Mouse (Mus musculus): ENCODE results near the gene Rap1gap2.
"Not testable (repeated sequence)": the region's sequence is repeated elsewhere in the genome, so short reads cannot be mapped to it uniquely, and the experiment has no call there.

The Rap1gap2 gene

DNA sequence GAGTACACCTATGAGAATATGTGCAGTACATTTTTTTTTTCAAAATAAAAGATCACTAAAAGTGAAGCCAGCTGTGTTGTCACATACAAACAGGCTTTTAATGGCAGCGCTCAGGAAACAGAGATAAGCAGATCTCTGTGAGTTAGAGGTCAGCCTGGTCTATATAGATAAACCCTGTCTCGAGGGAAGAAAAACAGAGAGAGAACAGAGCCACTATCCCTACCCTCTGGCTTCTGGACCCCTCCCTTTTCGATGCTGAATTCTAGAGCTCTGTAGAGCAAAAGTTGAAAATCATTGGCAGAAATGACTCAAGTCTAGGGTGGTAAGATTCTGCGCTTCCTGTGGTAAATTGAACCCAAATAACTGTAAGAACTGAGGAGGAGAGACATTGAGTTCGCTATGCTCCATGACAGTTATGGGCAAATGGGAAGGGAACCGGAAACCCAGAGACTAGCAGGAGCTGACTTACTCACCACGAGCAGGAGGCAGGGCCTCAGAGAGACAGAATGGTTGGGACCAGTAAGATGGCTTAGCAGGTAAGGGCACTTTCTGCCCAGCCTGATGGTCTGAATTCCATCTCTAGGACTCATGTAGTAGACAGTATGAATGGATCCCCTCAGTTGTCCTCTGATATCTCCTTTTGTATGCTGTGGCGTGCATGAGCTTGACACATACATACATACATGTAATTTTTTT is 11.4 kb upstream of the Rap1gap2 start:
- DNase-seq (ENCODE audit: extremely low spot score) = no peak

DNA sequence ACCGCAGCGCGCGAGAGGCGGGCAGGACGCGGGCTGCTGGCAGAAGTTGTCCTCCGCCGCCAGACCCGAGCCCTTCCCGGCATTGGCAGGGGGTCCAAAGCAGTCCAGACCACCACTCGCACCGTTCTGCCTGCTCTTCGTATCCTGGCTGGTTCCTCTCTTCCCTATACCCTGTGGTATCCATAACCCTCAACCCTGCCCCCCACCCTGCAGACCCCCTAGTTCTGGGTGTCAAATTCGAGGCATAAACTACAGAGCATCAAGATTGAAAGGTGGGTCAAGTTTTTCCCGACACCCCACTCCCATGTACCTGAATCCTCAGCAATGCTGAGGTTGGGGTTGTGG is 9.2 kb upstream of the Rap1gap2 start:
- no peak for DNase-seq (ENCODE audit: extremely low spot score)

DNA sequence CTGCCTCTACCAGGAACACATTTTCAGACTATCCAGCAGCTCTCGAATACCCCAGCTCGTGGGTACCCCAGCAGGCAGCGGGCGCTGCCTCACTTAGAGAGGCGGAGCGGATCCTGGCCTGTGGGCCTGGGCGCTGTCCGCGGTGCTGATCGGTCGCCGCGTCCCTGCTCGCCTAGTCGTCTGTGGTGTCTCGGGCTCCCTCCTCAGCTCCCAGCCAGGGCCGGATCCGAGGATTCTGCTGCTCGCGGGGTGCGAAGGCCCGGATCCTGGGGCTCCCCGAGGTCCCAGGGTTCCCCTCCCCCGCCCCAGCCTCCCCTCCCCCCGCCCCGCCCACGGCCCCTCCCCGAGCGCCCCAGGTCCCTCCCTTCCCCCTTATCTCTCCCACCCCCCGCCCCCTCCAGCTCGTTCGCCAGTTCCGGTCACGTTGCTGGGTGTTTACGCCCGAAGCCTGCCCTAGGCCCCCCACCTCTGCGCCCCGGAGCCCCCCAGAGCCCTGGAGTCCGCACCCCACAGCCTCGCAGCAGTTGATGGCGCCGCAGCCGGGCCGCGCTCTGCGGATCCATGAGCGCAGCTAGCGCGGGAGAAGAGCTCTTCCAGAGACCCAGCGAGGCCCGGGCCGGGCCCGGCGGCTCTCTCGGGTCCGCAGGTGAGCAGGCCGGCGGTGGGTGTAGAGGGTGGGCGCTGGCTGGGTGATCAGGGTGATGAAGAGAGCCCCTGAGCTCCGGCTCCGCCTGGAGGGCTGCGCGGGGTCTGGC is 8.7 kb upstream of the Rap1gap2 start, which contains the start of gene Ccdc92b:
TSS of gene Ccdc92b (plus strand) at position 405 of the 755 bp plus-strand sequence.
- peak; percentile 89 for DNase-seq (ENCODE audit: extremely low spot score)

DNA sequence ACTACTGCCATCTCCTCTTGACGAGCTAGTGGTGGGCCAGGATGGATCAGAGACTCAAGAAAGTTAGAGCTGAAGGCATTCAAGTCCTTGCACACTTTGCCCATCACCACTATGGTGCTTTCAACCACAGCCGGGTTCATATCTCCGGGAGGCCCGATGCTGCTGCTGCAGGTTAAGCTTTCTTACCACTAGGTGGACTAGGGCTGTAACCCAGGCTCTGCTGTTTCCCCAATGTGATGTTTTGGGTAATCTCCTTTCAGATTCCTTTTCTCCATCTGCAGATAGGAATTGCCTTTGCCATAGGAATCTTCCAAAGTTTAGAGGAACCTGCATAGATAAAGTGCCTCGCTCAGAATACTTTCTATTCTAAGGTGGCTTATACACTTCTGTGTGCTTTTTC is 4.9 kb upstream of the Rap1gap2 start:
- no peak for DNase-seq (ENCODE audit: extremely low spot score)

DNA sequence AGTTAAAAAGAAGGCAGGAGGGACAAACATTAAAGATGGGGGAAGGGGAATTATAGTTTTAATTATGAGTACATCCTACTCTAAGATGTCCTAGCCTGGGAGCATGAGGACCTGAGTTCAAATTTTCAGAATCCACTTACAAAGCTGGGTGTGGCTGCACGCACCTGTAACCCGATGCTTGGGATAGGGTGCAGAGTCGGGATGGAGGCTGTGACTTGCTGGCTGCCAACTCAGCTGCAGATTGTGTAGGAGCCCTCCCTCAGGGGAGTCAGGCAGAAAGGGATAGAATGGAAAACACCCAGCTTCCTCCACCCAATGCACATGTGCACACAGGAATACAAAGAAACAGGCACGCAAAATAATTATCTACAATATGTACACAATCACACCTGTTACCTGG is 2.7 kb upstream of the Rap1gap2 start:
- no peak for DNase-seq (ENCODE audit: extremely low spot score)

DNA sequence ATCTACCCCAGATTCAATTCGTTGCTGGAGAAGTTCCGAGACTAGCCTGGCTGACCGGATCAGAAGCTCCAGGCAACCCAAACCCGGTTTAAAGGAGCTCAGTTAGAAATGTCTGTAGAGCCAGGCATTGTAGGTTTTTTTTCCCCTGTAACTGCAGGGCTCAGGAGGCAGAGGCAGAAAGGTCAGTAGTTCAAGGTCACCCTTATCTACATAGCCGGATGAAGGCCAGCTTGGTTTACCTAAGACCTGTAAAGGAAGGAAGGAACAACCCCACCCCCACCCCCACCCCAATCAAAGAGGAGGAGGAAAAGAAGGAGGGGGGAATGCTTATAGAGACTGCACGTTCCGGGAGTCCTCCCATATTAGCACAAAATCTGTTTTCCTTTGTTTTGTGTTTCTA is 722 bp upstream of the Rap1gap2 start:
- no peak for DNase-seq (ENCODE audit: extremely low spot score)

DNA sequence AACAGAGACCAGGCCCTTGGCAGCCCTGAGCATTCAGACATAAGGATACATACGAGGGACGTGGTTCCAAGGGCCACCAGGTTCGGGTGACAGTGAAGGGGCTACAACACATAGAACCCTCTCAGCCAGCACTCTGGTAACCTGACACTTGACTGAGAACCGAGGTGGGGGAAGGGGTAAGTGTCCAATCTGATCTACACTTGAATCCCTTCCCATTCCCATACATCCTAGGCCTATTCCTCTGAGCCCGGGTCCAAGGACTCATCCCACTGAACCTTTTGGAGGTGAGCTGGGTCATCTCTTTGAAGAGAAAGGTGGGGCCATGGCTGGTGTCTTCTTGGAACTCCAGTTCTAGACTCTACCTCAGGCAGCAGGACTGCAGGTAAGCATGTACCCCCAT is 647 bp downstream of the Rap1gap2 start:
- no peak for DNase-seq (ENCODE audit: extremely low spot score)

DNA sequence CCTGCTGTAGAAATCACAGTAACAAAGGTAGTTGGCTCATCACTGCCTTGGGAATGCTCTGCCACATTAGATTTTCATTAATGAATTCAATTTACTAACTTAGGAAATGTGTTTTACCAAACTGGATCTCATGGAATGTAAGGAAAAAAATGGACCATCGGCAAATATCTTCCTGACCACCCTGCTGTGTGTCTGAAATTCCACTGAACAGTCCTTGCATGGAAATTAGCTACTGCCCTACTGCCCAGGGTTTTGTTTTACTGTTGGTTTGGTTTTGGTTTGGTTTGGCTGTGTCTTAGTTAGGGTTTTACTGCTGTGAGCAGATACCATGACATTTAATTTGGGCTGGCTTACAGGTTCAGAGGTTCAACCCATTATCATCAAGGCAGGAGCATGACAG is 8.4 kb downstream of the Rap1gap2 start:
- no peak for DNase-seq (ENCODE audit: extremely low spot score)

DNA sequence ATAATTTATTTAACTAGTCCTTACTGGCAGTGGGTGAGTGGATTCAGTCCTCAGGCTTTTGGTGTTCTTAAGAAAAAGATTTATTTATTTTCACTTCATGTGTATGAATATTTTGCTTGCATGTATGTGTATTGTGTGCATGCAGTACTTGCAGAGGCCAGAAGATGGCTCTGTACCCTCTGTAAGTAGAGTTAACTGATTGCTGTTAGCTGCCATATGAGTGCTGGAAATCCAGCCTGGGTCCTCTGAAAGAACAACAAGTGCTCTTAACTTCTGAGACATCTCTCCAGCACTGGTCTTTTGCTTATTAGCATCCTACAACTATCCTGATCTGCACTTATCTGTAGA is 12.8 kb downstream of the Rap1gap2 start:
- no peak for DNase-seq (ENCODE audit: extremely low spot score)

DNA sequence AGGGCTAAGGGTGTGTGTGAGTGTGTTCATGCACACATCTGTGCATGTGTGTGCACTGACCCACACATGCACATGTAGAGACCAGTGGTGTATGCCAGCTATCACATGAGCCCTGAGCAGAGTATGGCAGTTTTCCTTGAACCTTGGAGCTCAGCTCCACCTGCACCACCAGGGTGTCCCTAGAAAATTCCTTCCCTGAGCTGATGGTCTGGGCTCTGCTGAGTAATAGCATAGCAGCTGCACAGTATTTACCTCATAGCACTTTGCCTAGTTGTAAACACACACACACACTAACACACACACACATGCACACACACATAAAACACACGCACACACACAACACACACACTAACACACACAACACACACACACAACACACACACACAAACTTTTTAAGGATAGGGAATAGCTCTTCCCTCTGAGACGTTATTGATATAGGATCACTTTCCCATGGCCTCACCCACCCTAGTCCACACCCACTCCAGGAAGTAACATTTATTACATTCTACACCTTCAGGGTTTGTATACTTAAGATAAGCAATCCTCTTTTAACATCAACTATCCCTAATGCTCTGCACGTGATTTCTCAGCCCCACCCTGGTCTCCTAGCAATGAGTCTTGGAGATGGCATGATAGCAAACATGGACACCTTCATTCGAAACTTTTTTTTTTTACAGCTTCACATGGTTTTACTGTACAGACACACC is 13.3 kb downstream of the Rap1gap2 start:
- no peak for DNase-seq (ENCODE audit: extremely low spot score)

DNA sequence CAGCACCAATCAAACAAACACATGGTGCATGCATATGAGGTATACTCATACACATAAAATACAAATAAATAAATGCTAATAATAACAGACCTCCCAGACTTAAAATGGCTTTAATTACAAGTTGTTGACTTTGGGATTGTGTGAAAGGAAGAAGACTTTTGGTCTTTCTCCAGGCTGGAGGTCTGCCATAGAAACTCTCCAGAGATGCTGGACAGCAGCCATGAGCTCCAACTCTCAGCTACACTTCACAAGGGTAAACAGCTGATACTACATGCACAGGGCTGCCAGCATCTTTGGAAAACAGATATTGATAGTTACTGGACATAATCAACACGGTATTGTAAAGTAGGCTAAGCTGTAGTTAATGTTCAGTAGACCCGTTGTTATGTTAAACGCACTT is 18.5 kb downstream of the Rap1gap2 start:
- no peak for DNase-seq (ENCODE audit: extremely low spot score)

DNA sequence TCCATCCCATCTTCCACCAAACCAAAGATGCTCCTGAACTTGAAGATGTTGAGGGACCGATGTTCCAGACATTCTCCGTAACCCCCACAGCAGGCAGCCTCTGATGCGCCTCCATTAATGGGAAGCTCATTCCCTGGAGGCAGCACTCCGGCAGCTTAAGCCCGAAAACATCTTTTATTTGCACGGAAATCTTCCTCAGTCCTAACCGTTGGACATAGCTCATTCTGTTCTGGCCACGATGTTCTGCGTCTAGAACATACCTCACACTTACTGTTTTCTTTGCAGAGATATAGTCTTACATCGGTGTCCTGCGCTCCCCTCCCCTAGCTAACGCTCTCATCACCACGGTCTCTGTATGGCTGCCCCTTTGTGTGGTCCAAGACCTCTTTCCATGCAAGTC is 20.0 kb downstream of the Rap1gap2 start:
- DNase-seq (ENCODE audit: extremely low spot score) = no peak

DNA sequence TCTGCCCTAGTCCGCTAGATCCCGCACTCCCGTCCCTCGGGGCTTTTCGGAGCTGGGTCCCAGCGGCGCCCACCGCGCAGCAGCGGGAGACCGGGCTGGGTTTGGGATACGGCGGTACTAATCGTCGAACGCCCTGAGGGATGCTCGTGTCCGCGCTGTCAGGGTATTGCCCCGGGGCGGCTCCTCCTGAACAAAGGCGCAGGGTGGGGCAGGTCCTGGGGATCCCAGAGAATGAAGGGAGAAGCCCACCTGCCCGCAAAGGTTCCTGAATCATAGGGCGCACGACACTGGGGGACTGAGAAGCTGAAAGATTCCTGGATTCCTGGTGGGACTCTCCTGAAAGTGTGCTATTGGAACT is 20.5 kb downstream of the Rap1gap2 start:
- no peak for DNase-seq (ENCODE audit: extremely low spot score)

DNA sequence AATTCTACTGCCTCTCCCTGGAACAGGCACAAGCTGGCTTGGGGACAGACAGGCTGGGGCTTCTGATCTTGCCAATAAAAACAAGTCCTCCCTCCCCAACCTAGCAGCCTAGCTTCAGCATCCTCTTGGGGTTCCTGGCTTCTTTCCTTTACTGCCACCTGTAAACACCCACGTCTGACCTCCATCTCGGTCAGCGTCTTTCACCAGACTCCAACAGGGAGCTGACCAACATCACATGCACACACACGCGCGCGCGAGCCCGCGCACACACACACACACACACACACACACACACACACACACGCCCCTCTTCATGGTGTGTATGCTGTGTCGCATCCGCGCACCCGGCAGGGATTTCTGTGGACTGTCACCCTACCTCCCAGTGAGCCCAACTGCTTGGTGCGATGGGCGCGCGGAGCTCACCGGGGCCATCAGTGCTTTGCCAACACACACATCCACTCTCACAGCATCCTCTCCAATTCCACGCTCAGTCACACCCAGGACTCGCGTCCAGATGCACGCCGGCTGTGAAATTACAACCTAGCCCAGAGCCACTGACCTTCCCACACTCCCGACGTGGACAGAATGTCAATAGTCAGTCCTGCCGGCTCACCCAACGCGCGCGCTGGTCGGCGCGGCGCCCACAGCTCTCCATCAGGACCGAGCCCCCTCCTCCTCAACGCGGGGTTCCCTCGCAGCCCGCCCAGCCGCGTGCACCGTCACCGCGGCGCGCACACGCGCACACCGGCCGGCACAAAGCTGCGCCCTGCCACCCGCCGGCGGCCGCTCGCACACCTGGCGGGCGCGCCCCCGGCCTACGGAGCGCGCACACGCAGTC is 21.1 kb downstream of the Rap1gap2 start:
- DNase-seq (ENCODE audit: extremely low spot score) = no peak

DNA sequence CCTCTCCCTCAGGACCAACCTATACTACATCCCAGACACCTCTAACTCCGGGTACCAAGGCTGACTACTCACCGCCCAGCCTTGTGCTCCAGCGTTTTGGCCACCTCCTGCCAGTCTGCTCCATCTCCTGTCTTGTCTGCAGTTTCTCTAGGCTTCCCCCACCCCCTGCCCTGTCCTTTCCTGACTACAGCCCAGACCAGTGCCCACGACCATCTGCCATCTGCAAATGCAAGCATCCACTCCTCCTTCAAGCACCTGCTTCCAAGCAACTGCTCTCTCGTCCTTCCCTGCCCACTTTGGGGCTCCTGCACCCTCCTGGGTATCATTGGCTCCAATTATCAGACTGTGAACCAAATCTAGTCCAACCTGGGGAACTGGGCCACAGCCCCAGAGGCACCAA is 24.3 kb downstream of the Rap1gap2 start:
- no peak for DNase-seq (ENCODE audit: extremely low spot score)

DNA sequence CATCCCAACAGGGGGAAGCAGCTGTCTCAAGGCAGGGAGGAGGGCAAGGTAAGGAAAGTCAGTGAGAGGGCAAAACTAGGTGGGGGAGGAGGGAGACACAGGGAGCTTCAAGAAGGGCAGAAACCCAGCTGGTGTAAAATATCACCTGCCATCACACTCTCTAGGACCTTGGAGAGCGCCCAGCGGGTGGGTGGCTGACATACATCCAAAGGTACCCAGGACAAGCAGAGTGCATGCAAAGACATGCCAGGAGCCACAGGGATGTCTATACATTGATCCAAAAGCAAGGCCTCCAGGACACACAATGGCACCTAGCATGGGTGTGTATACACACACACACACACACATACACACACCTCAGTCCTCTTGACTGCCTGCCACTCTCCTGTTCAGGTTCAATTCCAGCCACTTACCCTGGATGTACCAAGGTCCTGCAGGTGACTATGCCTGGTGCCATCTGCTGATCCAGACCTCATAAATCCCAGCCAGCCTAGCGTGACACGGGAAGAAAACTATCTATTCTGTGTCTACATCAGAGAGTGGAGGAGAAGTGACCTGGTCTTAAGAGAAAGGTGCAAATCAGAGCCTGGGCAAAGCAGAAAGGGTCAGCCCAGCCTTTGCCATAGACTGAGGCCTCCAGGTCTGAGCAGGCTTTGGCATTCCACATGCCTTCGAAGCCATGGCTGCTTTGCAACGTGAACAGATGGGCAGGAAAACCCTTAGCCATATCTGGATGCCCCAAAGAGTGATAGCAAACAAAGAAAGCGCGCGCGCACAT is 25.6 kb downstream of the Rap1gap2 start:
- DNase-seq (ENCODE audit: extremely low spot score) = peak; percentile 29

DNA sequence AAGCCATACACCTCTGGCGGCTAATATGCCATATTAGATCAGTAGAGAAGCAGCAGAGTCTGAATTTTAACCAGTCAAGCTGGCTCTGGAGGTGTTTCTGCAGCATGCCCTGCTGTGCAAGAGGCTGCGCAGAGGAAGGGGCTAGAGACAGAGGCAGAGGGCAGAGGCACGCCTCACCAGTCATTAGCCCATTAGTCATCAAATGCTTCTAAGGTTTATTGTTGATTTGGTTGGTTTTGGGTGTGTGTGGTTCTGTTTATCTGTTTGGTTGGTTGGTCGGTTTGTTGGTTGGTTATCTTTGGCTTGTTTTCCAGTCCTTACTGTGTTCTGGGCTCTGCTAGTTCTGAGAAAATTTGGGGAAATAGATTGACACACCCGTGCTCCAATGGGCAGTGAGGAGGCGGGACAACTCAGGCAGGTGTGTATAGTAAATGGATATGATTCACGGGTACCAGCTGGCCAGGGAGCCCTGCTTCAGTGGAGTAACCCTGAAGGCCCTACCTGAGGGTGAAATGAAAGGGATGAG is 26.8 kb downstream of the Rap1gap2 start:
- no peak for DNase-seq (ENCODE audit: extremely low spot score)

DNA sequence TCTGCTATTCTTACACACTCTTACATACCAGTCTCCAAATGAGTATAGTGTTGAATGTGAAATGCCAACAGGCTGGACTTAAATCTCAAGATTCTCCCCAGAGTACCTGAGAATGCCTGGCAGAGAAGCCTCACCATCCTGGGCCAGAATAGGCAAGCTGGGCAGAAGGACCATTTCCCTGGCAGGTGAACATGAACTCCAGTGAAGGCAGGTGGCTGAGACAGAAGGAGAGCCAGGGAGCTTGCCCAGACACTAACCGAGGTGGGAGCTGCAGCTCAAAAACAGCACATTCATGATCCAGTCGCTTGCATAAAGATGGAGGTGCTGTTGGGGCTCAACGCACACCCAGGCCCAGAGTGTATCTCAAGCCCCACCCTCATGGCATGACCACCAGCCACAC is 28.3 kb downstream of the Rap1gap2 start:
- DNase-seq (ENCODE audit: extremely low spot score) = no peak

DNA sequence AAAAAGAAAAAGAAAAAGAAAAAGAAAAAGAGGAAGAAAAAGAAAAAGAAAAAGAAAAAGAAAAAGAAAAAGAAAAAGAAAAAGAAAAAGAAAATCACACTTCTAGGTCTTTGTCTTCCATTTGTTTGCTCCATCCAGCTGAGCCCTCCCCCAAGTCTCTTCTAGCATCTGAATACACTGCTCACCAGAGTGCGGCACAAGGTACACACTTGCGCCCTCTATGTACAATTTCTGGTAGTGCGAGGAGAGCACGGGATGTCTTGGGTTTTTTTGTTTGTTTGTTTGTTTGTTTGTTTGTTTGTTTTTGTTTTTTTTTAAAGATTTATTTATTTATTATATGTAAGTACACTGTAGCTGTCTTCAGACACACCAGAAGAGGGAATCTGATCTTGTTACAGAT is 29.4 kb downstream of the Rap1gap2 start:
- DNase-seq (ENCODE audit: extremely low spot score) = not testable (repeated sequence)

DNA sequence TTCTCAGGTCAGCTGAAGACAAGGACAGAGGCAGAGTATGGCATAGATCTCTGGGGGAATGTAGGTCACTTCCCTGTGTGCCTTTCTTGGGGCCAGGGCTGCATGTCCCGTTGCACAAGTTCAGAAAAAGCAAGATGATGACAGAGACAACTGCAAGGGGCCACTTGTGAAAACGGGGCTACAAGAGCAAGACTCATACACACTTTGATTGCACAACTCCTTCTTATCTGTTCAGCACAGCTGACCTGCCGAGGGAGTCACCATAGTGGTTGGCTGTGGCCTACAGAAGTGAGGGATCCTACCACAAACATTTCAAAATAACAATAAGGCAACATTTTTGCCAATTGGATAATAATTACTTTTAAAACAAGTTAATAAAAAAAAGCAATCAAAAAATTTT is 33.6 kb downstream of the Rap1gap2 start:
- no peak for DNase-seq (ENCODE audit: extremely low spot score)

DNA sequence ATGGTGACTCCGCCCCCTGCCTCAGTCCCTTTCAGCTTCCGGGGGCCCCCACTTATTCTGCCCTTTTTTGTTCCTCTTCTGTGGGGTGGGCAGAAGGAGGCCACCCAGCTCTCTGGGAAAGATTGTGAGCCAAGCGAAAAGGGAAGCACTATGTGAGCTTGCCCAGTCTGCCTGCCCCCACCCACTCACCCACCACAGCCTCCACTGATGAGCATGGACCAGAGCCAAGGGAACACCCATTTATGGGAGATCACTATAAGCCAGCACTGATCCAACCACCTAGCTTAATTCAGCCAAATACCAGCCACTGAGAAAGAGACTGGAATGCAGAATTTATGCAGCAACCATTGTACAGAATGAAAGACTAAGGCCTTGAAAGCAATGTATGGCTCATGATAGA is 34.8 kb downstream of the Rap1gap2 start:
- DNase-seq (ENCODE audit: extremely low spot score) = no peak
